Mouse (Mus musculus): ENCODE results near the gene Tbc1d8. TPM values are rescaled to one million over a fixed set of nuclear protein-coding genes. Genes with fewer than 3 reads are reported as not detected.

Tbc1d8 gene
- polyA plus RNA-seq, 1 experiment from 2014 or later, result 10.9 TPM

DNA sequence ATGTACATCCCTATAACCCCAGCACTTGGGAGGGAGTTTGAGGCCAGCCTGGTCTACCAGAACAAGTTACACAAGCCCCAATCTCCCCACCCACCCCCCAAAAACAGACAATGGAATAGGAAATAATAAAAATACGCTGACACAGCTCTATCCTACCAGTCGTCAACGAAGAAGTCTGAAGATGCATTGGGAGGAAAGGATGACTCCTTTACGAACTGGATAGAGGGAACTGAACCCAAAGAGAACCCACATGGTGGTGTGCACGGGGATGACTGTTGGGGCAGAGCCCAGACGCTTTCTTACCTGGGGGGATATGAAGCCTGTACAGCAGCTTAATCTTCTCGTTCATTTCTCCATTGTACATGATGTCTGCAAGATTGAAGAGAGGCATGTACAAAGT lies 102.4 kb downstream of the Tbc1d8 start:
- Histone ChIP-seq H3K27me3 (no peaks in the 10 kb centered on the region), H3K9ac (replicated peaks) (no peak overlapping the region), H3K36me3 (peaks cover 39% of the 10 kb centered on the region), H3K9me3 (no peaks in the 10 kb centered on the region), H3K27ac (no peak overlapping the region), H3K4me3 (replicated peaks) (no peak overlapping the region), H3K4me2 (no peak overlapping the region), H3K4me1 (replicated peaks) (no peaks in the 10 kb centered on the region)
- 86% methylated on average over 7 of the region's 7 CpGs for WGBS
- ATAC-seq (ENCODE audit: insufficient number of reproducible peaks, insufficient read depth, low FRiP score, low TSS enrichment, low read depth), result no peak

DNA sequence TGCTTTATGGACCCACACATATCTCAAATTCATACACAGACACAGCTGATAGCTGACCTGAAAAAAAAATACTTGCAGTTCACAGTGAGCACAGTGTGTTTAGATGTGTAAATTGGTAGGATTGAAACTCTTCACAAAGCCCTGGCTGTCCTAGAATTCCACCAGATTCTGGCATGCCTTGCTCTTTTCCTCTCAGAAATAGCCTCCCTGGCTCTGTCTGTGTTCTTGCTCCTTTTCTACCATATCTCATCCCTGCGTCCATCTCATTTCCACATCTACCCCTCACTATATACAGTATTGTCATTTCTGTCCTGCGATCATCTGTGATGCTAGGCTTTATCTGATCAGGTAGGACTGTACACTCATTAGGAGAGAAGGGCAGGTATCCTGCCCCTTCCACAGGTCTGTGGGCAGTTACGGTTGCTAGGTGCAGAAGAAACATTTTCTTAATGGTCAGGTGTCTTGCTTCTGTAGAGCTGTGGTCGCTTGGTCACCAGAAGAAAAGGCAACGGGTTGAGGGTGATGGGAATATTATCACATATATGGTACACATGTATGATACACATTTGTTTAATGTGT lies 104.2 kb downstream of the Tbc1d8 start:
- no peaks in the 10 kb centered on the region for H3K27me3 ChIP-seq
- H3K9me3 ChIP-seq, result no peaks in the 10 kb centered on the region
- H3K4me2 ChIP-seq, result no peak overlapping the region
- H3K4me3 ChIP-seq (replicated peaks), result no peak overlapping the region
- no peak overlapping the region for H3K9ac ChIP-seq (replicated peaks)
- WGBS, result 91% methylated on average over 5 of the region's 5 CpGs
- peaks cover 4% of the 10 kb centered on the region for H3K4me1 ChIP-seq (replicated peaks)
- H3K36me3 ChIP-seq, result peaks cover 57% of the 10 kb centered on the region
- no peak overlapping the region for H3K27ac ChIP-seq
- ATAC-seq (ENCODE audit: insufficient number of reproducible peaks, insufficient read depth, low FRiP score, low TSS enrichment, low read depth), result no peak; the same call in 1 of the 2 replicates

DNA sequence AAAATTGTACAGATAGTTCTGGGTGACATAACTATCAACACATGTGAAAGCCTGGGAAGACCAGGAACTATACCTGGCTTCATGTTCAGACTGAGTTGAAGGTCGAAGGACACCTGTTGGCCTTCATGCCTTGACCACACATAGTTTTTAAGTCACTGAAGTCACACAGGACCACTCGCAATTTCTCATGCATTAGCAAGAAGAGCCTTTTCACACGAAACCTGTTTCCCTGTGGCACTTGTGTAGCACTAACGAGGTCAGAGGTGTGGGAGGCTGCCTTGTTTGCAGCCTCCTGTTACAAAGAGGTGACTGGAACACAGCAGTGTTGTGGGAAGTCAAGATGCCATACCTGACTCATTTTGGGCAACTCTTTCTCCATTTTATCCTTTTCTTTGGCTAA lies 105.2 kb downstream of the Tbc1d8 start:
- ATAC-seq (ENCODE audit: insufficient number of reproducible peaks, insufficient read depth, low FRiP score, low TSS enrichment, low read depth), result no peak
- Histone ChIP-seq H3K9ac (replicated peaks) (no peak overlapping the region), H3K4me2 (no peak overlapping the region), H3K9me3 (no peaks in the 10 kb centered on the region), H3K36me3 (peaks cover 60% of the 10 kb centered on the region), H3K27me3 (no peaks in the 10 kb centered on the region), H3K4me1 (replicated peaks) (peaks cover 12% of the 10 kb centered on the region), H3K4me3 (replicated peaks) (no peak overlapping the region), H3K27ac (no peak overlapping the region)
- 61% methylated on average over 4 of the region's 4 CpGs for WGBS

DNA sequence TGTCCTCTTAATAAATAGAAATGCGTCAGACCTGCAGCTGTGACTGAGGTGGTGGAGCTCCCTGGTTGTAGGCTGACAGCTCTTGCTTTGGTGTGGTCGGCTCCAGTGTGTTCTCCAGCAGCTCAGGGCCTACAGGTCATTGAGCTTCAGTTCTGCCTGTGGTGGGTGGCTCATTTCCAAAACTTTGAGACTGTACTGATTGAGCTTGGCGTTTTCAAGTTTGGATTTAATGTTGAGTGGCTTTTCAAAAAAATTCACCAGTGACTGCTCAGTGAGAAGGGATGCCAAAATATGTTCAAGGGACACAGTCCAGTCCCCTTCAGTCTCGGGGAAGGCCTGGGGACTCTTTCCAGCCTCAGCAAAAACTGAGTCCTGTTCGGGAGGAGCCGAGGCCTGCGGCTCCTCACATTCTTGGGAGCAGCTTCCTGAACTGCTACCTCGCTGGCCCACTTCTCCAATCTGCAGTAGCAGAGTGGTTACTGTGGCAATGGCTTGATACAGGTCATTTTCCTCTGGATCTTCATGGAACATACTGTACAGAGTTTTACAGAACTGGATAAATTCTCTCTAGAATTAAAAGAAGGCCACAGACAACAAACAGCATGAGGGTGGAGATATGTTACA lies 106.2 kb downstream of the Tbc1d8 start:
- Histone ChIP-seq H3K4me3 (replicated peaks) (no peak overlapping the region), H3K27me3 (no peaks in the 10 kb centered on the region), H3K9ac (replicated peaks) (no peak overlapping the region), H3K9me3 (no peaks in the 10 kb centered on the region), H3K4me2 (no peak overlapping the region), H3K27ac (no peak overlapping the region), H3K36me3 (peaks cover 60% of the 10 kb centered on the region), H3K4me1 (replicated peaks) (peaks cover 12% of the 10 kb centered on the region)
- no peak for ATAC-seq (ENCODE audit: insufficient number of reproducible peaks, insufficient read depth, low FRiP score, low TSS enrichment, low read depth)
- WGBS, result 87% methylated on average over 8 of the region's 8 CpGs

DNA sequence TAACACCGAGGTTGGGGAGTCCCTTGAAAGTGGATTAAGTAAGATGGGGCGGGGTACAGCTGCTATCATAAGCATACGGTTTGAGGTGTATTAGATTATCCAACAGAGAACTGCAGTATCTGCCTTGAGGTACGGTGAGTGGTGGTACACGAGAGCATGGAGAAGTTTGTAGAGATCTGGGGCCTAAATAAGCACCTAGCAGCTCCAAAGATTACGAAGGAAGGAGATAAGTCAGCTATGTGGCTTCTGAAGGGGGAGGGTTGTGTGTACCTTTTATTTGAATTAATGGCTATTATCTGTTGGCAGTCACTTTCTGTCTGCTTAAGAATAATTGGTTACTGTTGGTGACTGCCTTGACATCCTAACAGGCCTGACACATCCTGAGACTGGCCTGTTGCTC lies 108.1 kb downstream of the Tbc1d8 start:
- Histone ChIP-seq H3K4me3 (replicated peaks) (no peak overlapping the region), H3K27ac (no peak overlapping the region), H3K27me3 (no peaks in the 10 kb centered on the region), H3K4me1 (replicated peaks) (peaks cover 17% of the 10 kb centered on the region), H3K36me3 (peaks cover 55% of the 10 kb centered on the region), H3K9me3 (no peaks in the 10 kb centered on the region), H3K4me2 (no peak overlapping the region), H3K9ac (replicated peaks) (no peak overlapping the region)
- no peak for ATAC-seq (ENCODE audit: insufficient number of reproducible peaks, insufficient read depth, low FRiP score, low TSS enrichment, low read depth)
- 95% methylated on average over 6 of the region's 6 CpGs for WGBS

DNA sequence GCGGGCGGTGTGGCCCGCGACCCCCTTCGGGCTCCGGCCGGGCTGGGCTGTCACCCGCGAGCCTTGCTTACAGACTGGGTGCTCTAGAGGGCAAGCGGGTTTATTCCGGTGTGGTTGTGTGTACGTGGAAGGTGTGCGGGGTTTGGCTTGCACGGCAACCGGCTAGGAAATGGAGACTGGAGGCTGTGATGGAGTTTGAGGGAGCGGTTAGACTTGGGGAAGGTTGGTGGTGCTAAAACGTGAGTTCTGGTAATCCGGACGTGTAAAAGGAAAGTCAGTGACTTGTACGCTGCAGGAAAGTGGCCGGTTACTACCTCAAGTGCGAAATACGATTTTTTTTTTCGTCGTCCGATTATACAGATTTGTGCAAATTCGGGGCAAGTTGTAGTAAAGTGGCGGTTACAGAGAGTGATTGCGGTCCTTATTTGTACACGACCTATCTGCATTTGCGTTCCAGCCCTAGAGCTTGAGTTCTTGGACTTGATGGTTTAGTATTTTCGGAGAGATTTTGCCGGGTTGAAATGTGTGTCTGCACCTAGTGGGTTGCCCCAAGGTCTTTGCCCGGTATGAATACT lies 110.2 kb downstream of the Tbc1d8 start:
- under 1% methylated on average over 34 of the region's 34 CpGs for WGBS
- peaks cover 43% of the 10 kb centered on the region for H3K36me3 ChIP-seq
- no peaks in the 10 kb centered on the region for H3K27me3 ChIP-seq
- peak; percentile 20; the same call in 1 of the 2 replicates for ATAC-seq (ENCODE audit: insufficient number of reproducible peaks, insufficient read depth, low FRiP score, low TSS enrichment, low read depth)
- peak overlapping the region; percentile 97 for H3K9ac ChIP-seq (replicated peaks)
- peak overlapping the region; percentile 95 for H3K4me2 ChIP-seq
- H3K9me3 ChIP-seq, result no peaks in the 10 kb centered on the region
- peak overlapping the region; percentile 90 for H3K27ac ChIP-seq
- peak overlapping the region; percentile 92 for H3K4me3 ChIP-seq (replicated peaks)
- H3K4me1 ChIP-seq (replicated peaks), result peaks cover 17% of the 10 kb centered on the region

DNA sequence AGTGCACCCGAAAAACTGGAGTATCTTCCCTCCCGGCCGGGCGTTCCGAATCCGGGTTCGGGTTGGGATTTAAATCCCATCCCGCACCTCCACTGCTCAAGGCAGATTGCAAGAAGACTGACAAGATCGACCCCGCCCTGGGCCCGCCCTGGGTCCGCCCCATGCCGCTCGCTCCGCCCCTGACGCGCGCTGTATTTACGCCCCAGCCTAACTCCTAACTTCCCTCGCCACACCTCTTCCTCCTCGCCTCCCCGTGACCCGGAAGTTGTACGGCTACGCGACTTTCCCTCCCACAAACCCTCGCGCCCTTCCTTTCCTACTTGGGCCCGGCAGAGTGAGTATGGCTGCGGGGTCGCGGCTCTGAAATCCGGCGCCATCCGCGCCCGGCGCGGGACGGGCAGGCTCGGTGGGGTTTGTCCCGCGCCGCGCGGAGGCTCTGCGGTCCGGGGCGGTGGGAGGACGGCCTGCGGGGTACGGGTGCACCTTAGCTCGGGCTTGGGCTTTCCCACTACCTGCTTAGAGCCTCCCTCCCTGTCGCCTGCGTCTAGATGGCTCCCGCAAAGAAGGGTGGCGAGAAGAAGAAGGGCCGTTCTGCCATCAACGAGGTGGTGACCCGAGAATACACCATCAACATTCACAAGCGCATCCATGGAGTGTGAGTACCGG lies 110.8 kb downstream of the Tbc1d8 start, which contains the start of gene Rpl31:
Rpl31 (plus strand) TSS at position 242 of the 666 bp plus-strand sequence.
- Histone ChIP-seq H3K9me3 (no peaks in the 10 kb centered on the region), H3K36me3 (peaks cover 37% of the 10 kb centered on the region), H3K27ac (peak within 1 kb of the TSS; percentile 90), H3K4me3 (replicated peaks) (peak within 1 kb of the TSS; percentile 92), H3K27me3 (no peaks in the 10 kb centered on the region), H3K4me1 (replicated peaks) (peaks cover 17% of the 10 kb centered on the region), H3K9ac (replicated peaks) (peak within 1 kb of the TSS; percentile 97), H3K4me2 (peak within 1 kb of the TSS; percentile 95)
- peak; percentile 99 for ATAC-seq (ENCODE audit: insufficient number of reproducible peaks, insufficient read depth, low FRiP score, low TSS enrichment, low read depth)
- WGBS, result under 1% methylated on average over 61 of the region's 62 CpGs

DNA sequence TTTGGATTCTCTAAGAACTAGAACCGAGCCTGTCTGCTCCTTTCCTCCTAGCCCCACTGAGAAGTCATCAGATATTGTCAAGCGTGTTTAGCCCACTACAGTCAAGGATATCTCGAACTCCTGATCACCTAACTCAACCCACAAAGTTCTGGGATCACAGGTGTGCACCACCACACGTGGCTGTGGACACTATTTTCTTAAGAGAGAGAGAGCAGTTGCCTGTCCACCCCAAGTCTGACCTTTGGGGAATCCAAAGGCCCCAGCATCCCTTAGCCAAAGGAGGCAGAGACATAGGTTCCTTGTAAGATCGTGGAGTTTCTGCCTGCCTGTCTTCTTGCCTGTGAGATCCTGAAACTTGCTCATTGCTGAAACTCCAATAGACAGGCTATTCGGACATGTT lies 111.5 kb downstream of the Tbc1d8 start:
- 27% methylated on average over 6 of the region's 6 CpGs for WGBS

DNA sequence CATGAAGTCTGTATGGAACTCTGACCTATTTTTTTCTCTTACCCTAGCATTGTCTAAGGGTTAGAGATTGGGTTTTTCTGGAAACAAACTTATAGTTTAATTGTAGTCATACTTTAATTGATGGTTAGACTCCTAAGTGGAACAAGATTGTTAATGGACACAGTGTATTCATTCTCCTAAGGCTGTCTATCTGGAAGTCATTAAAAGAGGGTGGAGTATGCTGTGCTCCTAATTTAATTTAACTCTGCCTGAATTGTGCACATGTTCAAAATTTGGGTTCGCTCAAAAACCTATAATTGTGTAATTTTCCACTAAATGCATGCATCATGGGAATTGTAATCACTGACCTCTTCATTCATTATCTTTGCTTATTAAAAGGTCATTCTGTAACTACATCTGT lies 113.0 kb downstream of the Tbc1d8 start:
- WGBS, result 57% methylated on average over 1 of the region's 1 CpGs
- Histone ChIP-seq H3K9ac (replicated peaks) (no peak overlapping the region), H3K9me3 (no peaks in the 10 kb centered on the region), H3K4me1 (replicated peaks) (peaks cover 17% of the 10 kb centered on the region), H3K27me3 (peaks cover 4% of the 10 kb centered on the region; the same call in 1 of the 2 replicates), H3K36me3 (peaks cover 15% of the 10 kb centered on the region), H3K4me3 (replicated peaks) (no peak overlapping the region), H3K4me2 (no peak overlapping the region), H3K27ac (no peak overlapping the region)
- no peak for ATAC-seq (ENCODE audit: insufficient number of reproducible peaks, insufficient read depth, low FRiP score, low TSS enrichment, low read depth)

More for the DNA sequence above, 111.5 kb downstream of the Tbc1d8 start:
- Histone ChIP-seq H3K9ac (replicated peaks) (peak overlapping the region; percentile 51), H3K36me3 (peaks cover 30% of the 10 kb centered on the region), H3K27ac (no peak overlapping the region), H3K9me3 (no peaks in the 10 kb centered on the region), H3K4me1 (replicated peaks) (peaks cover 17% of the 10 kb centered on the region), H3K4me3 (replicated peaks) (peak overlapping the region; percentile 92), H3K27me3 (no peaks in the 10 kb centered on the region; the same call in 1 of the 2 replicates), H3K4me2 (peak overlapping the region; percentile 57)
- ATAC-seq (ENCODE audit: insufficient number of reproducible peaks, insufficient read depth, low FRiP score, low TSS enrichment, low read depth), result no peak

DNA sequence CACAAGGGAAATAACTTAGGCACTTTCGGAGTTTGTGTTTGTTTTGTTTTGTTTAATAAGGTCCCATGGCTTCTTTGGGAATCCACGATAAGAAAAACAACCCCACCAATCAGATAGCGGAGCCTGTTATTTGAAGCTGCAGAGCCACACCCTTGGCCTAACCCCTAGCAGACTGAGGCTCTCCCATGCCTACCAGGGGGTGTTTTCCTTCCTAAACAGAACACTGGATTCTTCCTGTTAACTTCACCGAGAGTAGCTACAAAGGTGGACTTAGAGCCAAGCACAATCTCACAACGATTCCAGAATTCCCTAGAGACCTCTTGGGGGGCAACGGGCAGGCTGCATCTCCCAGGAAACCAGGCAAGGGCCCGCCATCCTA lies 116.1 kb downstream of the Tbc1d8 start:
- Histone ChIP-seq H3K4me1 (replicated peaks) (peaks cover 6% of the 10 kb centered on the region), H3K4me3 (replicated peaks) (no peak overlapping the region), H3K9ac (replicated peaks) (no peak overlapping the region), H3K4me2 (0 out of 2 replicates have a peak overlapping the region, but pooled peaks have one; percentile 48), H3K9me3 (no peaks in the 10 kb centered on the region), H3K27me3 (peaks cover 4% of the 10 kb centered on the region; the same call in 1 of the 2 replicates), H3K27ac (no peak overlapping the region), H3K36me3 (no peaks in the 10 kb centered on the region)
- WGBS, result 58% methylated on average over 7 of the region's 7 CpGs
- no peak for ATAC-seq (ENCODE audit: insufficient number of reproducible peaks, insufficient read depth, low FRiP score, low TSS enrichment, low read depth)
